Mouse (Mus musculus): ENCODE results near the gene Celf2.
A peak's percentile ranks its signal among the peaks of the same experiment; 100 is the strongest.
"Not testable (repeated sequence)": the region's sequence is repeated elsewhere in the genome, so short reads cannot be mapped to it uniquely, and the experiment has no call there.

Celf2 gene

DNA sequence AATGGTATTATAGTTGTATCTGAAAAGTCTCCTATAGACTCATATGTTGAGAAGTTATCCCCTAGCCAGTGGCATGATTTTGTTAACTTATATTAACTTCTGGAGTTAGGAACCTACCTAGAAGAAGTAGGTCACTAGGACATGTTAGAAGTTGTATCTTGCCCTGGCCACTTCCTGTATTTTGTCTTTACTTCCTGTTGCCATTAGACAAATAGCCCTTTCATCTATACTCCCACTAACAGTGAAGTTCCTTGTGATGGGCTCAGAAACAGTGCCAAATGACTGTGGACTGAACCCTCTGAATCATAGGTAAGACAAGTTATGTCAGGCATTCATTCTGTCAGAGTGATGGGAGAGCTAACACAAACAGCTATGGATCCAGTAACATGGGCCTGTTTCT, 926.7 kb downstream of the Celf2 start:
- no peak for DNase-seq

DNA sequence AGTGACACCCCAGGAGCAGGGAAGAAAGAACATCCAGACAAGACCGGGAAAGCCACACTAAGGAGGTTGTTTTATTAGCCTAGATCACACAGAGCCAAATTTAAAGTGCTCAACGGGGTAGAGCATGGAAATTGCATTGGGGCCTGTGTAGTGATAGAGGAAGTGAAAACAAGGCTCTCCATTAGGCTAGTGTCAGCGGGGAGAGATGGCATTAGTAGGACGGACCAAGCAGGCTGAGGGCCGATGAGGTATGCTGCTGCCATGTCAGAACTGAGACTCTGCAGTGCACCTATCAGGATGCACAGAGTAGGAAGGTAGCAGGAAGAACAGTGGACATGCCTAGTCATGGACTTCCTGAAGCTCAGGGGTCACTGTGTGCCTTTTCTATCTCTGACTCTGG, 929.3 kb downstream of the Celf2 start:
- no peak for DNase-seq

DNA sequence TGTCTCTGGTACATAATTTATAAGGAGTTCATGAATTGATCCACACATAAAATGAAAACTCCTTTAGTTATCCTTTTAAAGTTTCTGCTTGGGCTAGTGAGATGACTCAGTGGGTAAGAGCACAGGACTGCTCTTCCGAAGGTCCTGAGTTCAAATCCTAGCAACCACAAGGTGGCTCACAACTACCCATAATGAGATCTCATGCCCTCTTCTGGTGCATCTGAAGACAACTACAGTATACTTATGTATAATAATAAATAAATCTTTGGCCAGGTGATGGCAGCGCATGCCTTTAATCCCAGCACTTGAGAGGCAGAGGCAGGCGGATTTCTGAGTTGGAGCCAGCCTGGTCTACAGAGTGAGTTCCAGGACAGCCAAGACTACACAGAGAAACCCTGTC, 934.0 kb downstream of the Celf2 start:
- DNase-seq, result not testable (repeated sequence)

DNA sequence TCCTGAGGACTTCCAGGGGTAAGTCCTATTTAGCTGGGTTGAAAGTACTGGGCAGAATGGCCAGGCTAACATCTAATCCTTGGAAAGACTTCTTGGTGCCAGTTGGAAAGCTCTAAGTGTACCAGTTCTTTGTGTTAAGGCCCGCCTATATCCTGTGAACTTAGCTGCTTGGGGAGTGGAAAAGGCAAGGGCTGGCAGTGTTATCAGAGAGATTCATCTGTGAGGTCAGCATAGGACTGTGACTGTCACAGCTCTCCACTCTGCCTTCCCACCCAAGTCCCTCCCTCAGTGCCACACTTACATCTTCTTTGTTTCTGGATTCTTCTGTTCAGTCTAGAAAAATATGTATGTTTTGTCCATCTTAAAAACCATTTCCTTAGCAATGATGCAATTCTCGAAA, 935.7 kb downstream of the Celf2 start:
- DNase-seq, result no peak

DNA sequence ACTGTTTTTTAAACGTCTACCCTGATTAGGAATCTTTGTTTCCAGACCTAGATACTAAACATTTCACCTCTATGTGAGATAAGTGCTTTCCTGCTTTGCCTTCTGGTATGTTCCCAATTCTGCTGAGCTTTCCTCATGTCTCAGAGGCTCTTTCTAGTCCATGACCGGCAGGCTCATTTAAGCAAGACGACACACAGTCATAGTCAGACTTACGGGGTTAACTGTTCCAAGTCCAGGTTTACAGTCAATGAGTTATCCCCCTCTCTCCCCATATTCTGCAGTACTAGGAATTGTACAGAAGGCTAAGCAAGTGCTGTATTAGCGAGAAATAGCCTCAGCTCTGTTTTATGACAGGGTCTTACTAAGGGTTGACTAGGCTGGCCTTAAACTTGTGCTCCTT, 936.4 kb downstream of the Celf2 start:
- no peak for DNase-seq

DNA sequence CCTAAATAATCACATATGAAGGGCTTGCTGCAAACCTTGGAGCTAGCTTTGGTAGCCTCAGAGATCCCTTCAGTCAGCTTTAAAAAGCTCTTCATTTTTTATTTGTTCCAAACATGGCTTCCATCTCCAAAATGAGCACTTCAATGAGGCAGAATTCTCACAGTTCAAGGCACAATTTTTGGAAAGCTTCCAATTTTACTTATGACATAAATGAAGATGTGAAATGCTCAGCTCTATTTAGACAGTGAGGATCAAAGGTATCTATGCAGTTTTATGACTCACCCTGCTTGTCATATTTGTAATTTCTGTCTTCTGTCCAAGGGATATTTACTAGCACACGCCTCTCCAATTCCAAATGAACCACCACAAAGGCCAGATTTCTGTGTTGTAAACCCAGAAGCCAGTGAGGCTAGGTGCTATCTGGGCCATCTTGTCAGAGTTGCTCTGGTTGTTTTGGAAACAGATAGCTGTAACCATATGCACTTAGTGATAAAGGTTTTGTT, 940.3 kb downstream of the Celf2 start:
- DNase-seq, result no peak

DNA sequence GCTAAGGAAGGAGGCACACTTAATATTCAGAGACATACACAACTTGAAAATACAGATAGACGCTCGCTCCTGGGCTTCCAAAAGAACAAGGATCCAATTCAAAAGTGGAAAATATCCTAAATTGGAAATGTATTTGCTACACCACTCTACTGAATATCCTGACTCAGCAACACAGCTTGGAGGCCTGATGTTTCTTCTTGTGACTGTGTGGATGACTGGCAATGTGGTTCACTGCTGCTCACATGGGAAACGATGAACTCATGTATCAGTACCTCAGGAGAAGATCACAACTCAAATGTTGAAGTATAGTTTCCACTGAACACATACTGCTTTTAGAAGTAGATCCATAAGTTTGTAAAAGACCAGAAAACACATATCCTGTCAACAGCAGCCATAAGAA, 944.2 kb downstream of the Celf2 start:
- no peak for DNase-seq

DNA sequence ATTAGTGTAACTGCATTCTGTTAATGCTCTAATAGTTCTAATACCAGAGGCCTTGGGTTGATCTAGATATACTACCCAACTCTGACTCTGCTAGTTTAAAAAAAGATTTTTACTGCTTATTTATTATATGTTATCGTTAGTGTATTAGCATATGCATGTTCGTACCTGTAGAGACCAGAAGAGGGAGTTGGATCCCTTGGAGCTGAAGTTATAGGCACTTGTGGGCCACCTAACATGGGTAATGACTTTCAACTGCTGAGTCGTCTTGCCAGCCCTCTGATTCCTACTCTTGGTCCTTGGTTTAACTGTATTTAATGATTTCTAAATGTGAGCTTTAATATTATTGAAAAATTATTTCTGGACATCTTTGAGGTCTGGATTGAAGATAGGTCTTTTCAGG, 948.0 kb downstream of the Celf2 start:
- no peak for DNase-seq

DNA sequence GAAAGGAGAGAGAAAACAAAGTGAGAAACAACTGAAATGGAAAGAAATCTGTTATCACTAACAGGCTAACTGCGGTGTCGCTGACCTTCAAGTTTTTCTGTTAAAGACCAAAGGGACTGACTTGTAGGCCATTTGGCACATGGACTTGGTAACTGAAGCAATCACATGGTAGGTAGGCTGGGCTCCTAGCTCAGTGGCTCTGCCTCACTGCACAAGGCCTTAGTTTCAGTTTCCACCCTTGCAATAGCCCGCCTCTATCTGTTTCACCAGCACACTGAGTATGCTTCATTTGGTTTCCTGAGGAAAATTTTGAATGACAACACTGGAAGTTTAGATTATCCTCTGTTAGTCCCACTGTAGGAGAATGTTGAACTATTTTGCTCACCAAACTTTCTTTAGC, 948.6 kb downstream of the Celf2 start:
- DNase-seq, result no peak

DNA sequence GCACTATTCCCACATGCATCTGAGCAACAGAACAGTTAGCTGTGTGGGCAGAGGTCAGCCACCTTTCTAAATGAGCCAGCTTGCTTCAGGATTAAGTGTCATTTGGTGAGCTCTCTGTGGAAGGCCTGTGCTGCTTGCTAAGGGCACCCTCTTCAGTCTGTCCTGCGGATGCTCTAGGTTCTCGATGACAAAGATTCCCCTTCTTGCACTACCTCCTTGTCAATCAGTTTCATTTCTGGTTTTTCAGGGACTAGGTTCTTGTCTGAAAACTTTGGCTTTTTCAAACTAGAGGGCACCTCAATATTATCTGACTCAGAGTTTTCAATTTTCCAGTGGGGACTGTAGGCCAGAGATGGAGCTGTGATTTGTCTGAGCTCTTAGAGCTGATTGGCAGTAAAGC, 949.8 kb downstream of the Celf2 start:
- no peak for DNase-seq

DNA sequence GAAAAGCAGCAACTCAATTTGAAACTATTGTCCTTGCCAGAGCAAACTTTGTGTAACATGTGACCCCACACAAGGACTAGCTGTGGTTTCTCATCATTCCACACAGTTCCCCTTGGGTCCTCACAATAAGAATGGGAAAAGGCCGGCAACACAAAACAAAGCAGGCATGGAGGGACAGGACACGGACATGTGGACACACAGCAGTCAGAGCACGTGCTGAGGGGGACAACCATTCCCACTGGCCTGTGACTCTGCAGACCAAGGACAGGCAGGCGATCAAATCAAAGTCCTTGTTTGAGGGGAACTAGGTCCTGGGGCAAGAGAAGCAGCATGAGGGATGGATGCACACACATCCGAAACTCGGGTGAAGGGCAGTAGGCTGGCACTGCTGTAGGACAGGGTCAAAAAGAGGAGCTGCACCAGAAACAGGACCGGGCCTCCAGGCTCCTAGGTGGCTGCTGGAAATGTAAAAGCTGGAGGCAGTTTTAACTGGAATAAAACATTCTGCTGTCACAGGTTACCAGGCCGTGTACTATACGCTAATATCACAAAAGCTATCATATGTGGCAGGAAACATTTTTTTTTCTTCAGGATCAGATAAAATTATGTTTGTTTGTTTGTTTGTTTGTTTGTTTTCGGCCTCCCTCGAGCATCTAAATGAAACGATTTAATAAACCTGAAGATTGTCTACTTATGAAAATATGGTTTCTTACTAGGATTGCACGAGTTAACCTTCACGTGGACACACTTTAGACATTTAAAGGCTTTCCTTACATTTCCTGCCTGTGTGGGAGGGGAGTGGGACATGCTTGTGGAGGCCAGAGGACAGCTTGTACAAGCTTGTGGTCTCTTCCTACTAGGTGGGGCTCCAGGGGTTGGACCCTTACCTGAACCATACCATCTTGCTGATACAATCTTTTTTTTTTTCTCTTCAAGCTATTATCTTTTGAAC, 950.8 kb downstream of the Celf2 start:
- no peak for DNase-seq

DNA sequence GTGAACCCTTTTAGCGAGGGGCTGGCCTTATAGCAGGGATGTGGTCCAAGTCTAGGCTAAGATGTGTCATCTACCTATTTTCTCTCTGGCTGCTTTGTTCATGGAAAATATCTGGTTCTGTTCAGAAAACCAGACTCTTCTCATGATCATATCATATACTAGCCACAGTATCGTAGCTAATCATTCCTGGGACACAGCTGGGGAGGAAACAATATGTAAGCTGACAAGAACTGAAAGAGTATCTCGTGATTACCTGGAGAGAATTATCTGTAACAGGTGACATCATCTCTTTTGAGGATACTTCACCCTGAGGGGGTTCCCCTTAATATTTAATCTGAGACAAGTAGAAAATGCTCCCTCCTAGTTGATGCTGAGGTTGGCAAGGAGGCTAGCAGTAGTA, 951.6 kb downstream of the Celf2 start:
- no peak for DNase-seq

DNA sequence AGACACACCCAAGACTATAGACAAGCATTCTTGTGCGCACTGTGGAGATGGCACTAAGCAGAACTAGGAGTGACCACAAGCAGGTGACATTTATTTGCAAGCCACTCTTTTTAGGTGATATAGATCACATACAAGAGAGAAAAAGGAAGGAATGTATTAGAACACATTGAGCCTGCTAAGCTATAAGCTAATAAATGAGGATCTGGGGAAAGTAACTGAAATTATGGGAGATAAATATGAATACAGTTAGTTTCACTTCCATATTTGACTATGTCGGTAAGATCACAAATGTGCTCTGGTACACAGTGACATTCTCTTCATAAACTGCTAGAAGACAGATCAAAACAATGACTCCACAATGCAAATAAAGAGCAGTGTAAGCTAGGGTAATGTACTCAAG, 952.5 kb downstream of the Celf2 start:
- no peak for DNase-seq

DNA sequence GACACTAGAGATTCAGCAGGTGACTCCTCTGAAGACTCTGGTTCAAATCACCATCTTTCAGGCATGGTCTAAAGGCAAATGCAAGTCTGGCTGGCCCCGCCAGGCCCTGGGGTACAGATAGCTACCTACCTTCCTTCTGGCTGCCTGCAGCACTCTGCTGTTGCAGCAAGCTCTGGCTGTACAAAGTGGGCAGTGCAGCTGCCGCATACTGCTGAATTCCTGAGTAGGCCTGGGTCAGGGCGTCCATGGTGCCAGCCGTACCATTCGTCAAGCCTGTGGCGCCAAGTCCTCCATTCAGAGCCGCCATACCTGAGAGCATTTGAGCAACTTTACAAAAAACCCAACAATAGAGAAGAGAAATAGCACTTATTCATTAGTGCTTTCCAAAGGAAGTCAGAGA, 955.7 kb downstream of the Celf2 start:
- DNase-seq, result no peak

DNA sequence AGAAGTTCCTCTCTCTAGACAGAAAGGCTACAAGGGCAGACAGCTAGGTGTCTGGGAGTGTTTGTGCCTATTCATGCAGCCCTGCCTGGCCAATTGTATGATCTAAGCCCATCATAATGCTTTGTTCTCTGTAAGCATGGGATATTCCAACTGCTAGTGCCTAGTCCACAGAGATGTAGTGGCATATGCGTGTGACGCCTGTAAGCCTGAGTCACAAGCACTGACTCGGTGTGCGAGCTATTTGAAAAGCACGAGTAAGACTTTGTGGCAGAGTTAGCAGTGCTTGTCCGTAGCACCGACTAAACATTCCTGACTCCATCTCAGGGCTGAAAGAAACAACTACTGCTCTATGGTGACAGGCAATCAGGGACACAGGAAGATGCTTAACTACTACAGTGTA, 960.1 kb downstream of the Celf2 start:
- DNase-seq, result no peak

DNA sequence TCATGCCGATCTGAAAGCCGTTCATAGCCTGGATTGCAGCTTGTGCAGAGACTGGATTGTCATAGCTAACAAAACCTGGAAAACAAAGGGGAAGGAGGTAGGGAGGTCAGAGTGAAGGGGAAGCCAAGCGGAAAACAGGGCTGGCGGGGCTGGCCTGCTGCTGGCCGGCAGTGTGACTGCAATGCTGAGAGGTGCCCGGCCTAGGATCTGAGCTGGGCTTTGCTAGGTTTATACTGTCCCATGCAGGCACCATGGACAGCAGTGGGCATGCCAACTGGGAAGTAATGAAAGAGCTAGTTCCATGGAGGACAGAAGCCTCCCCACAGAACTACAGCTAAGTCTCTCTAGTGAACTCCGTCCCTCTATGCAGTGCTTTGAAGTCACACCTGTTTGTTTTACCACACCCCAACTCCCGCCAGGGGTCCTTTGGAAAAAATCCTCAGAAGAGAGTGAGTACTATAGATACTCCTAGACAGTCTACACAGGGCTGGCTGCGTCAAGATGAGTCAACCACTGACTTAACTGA, 962.2 kb downstream of the Celf2 start:
- DNase-seq, result peak; percentile 81

DNA sequence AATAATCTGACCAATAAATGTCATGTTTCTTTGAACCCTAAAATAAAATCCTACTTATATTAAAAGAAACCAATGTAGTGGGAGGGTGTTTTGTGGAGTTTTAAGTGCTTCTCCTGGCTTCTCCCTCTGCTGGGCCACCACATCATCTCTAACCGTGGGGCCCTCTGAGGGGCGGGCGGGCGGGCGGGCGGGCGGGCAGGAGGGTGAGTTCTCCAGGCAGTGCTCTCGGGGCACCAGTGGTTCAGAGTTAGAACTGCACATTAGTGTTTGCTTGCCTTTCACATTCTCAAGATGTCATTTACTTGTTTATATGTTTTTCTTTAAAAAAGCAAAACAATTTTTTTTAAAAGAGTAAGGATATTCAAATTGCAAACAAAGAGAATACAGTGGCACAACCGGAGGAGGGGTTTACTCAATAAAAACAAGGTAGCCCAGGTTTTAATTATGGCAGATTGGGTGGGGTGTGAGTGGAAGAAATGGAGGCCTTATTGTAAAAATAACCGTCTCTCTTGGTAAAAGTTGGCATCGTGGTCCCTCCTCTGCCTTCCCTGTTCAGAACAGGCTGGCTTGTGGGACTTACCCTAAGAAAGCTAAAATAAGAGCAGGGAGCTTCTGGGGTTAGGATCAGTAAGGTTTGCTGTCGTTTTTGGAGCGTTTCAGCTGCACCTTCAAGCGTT, 962.8 kb downstream of the Celf2 start:
- peak; percentile 49 for DNase-seq

DNA sequence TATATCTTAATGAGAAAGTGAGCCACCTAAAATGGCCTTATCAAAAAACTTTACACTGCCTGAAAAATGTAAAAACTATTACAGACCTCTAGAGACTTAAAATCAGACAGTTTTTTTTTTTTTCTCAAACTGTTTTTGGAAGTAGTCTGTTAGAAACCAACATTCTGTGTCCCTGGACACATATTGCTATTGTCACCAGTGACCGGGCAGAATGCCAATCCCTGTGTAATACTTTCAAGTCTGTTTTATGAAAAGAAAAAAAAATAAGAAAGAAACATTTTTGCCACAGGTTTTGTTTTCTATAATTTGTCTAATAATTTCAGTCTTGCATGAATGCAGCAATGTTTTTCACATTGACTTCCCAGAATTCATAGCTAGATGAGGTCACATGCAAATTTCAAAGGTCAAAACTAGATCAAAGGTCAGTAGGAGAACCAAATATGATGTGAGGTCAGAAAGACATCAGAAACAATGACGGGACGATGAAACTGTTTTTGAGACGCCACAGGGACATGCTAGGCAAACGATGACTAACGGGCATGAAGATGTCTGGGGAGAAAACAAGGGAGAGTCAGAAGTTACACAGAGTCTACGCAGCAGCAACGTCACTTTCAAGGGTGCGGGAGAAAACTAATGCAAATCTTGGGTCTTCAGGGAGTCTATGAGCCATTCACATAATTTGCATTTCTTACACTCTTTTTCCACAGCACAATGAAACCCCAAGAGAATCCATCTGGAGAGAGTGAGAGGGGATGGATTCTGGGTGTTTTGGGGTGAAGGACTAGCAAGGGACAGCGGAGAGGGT, 964.0 kb downstream of the Celf2 start:
- no peak for DNase-seq

DNA sequence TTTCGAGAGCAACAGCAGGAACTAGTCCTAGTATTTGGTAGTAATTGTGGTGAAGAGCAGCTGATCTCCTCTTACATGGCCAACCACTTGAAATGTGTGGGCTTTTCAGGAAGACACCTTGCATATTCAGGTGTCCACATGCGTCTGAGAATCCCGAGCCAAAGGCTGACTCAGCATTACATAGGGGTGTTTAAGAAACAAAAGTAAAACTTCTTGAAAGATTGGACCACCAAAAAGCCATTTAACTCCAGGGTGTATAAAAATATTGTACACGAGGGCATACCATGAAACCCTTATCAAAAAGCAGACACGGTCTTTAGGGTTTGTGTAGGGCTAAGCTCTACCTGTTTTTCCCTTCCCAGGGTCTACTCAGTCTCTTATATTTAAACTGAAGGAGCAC, 965.7 kb downstream of the Celf2 start:
- DNase-seq, result no peak

DNA sequence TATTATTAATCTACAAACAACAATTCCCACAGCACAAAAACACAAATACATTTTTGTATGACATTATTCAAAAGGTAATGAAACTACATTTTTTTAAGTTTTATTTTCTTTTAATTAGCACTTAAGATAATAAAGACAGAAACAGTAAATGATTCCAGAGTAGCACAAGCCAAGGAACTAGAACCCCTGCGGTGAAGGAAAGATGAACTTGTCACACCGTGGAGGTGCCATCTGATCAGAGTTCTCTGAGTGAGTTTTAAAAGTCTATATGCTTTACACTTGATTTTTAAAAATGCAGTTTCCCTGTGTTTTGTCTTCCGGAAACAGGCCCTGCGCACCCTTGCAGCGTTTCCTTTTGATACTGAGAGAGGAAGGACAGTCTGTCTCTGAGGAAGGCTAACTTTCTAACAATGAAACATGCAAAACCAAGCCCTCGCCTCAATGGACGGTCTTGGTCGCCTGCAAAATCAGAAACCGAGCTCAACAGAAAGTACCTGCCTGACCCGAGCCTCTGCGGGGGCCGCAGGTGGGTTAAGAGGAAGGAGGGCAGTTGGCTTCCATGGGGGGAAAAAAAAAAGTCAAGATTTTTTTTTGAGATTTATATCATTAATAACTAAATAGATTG, 966.7 kb downstream of the Celf2 start:
- DNase-seq, result no peak

DNA sequence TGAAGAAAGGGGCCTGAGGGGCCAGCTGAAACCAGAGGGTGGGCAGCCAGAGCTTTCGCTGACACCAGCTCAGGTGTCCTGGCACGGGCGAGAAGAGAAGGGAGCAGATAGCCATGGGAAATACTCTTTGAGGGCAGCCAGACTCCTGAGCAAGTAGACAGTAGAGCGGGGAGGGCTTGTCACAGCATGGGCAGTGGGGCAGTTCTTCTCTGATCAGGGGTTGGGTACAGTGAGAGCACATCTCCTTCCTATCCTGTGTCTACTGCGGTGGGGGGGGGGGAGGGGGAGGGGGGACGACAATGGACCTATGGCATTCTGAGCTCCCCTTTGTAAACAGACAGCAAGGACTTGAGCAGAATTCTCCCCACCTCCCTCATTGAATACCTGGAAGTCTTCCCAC, 968.5 kb downstream of the Celf2 start:
- DNase-seq, result no peak

DNA sequence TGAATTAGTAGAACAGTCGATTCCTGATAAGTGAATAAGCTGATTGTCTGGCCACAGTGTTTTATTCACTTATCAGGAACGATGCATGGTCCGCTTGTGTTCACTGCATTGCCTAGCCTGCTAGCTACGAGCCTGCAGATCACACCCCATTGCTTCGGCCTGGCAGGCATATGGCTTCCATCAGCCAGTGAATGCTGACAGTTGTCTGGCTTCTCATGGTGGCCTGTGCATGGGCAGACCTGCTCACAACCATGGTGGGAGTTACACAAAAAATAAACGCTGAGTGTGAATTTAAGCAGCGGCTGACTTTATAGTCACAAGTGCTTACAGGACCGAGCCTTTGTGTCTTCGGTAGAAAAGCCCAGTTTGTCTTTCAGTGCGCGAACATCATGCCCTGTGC, 969.3 kb downstream of the Celf2 start:
- no peak for DNase-seq

DNA sequence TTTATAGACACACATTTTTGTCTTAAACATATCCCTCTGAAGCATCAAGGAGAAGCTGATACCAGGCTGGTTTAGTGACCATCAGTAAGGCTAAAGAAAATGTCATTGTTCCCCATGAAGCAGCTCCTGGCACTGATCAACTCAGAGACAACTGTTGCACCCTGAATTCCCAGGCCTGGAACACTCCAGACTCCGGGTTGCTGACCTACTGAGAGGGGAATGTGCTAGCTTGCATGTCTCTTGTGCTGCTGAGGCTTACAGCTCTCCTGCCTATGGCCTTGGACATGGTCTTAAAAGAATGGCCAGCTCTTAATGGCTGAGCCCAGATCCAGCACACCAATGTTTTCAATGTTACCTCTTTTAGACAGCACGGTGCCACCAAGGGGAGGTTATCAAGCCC, 970.9 kb downstream of the Celf2 start:
- no peak for DNase-seq
